Mouse (Mus musculus) spleen, postnatal 10 days (tissue): ENCODE measurements around the gene Ehbp1.

Source experiments
- DNase-seq, 2 experiments: peaks; one replicate each; pipeline ENCODE4 v3.0.0; 2021 to 2022; ENCODE audit warnings: low spot score in 2 of 2

Ehbp1 gene

DNA sequence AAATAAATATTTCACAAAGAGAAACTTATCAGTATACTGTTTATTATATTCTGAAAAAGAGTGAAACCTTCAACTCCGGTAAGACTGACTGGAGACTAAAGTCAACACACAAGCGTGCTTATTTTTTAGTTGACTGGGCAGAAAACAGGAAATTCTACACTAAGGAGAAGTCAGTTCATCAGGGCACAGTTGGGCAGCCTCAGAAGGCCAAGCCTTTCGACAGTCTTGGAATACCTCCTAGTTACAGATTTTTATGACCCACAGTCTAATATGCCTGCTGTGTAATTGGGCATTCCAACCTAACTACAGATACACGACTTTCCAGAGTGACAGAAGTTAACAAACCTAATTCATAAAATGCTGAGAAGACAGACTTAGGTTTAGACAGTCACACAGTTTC lies 145.3 kb downstream of the Ehbp1 start:
- no peak for DNase-seq

DNA sequence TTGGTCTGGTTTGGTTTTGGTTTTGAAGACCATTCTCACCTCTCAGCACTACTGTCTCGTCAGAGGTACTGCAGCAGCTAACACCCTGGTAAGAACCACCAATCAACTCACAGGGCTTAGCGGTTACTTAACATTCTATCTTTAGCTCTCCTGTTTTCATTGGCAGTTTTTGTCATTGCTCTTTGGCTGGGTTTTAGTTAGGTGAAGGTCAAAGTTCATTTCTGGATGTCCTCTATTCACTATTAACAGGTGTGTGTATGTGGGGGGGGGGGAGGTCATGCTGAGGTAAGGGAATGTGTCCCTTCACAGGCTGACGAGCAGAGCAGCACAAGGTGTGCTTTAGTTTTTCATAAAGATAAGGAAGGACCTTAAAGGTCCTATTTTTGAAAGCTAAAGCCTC lies 147.5 kb downstream of the Ehbp1 start:
- DNase-seq = no peak

DNA sequence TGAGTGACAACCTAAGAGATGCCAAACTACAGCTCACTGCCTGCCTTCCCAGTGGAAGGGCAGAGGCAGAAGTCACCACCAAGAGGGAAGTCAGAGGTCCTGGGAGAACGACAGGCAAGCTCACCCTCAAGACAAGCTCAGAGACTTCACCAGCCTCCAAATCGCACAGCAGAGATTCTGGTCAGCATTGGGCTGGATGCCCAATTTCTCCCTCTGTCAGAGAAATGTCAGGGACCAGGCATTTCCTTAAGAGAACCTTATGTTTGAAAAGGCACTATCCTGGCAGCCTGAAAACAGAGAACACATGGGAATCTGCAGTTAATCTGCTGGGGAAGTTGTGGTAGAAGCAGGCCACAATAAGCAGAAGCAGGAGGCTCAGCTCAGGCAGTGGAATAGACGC lies 151.5 kb downstream of the Ehbp1 start:
- no peak for DNase-seq

DNA sequence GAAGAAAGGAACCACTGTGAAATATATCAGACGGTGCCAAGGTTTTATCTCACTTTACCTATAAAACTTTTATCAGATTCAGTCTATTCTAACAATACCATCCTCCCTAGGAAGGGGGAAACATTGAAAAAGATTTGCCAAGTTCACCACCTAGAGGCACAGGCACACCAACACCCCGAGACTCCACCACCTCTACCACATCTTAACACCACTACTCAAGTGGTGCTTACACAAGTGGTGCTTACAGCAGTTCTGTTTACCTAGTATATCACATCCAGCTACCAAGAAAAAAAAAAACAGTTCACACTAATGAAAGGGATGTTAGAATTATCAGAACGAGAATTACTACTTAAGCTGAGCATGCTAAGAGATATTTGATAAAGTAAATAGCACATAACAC lies 152.1 kb downstream of the Ehbp1 start:
- DNase-seq = no peak

DNA sequence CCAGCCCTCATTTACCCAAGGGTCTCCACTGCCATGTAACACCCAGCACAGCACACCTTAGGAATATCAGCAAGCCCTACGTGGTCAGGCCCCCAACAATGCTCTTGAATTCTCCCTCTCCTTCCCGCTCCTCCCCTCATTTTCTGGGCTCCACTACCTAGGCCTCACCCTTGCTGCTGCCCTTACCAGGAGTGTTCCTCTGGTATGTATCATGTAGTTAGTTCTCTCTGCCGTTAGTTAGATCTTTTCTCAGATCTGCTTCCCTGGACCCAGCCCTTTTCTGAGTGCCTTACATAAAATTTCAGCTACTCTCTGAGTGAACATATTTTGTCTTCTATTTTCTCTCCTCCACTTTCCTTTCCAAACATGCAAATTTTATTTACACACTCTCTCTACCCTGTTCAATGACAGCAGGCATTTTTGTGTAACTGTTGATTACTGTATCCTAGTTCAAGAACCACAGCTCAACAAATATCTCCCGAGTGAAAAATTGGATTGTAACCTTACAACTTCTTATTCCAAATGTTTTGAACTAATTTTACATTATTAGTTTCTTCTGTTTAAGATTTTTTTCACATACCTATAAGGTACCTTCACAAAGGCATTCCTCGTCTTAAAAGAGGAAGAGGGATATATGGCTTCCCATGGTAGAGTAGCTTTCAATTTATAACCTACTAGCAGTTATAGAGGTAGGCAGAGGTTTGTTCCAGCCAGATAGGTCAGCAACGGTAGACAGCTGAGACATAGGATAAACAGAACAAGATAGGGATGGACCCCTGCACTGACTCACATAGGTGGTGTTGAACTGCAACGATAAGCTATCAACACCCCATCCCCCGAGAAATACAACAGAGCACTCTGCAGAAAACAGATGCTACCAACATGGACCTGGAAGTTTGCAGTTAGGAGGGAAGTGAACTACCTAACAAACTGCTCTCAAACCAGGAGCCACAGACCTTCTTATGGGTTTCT lies 160.3 kb downstream of the Ehbp1 start:
- no peak for DNase-seq

DNA sequence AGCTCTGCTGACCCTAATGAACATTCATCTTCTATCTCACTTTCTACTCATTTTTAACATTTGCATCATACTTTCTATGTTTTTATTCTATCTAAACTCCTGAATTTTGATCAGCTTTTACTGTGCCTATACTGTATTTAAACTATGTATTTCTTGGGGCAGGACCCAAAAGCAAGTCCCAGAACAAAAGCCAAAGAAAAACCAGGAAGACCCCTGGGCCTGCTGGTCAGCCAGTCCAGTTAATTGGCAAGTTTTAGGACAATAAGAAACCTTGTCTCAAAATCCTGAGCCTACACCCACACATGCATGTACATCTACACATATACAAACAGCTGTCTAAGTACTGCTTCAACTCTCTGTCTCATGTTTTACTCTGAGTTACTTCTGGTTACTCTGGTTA lies 161.9 kb downstream of the Ehbp1 start:
- DNase-seq = no peak

DNA sequence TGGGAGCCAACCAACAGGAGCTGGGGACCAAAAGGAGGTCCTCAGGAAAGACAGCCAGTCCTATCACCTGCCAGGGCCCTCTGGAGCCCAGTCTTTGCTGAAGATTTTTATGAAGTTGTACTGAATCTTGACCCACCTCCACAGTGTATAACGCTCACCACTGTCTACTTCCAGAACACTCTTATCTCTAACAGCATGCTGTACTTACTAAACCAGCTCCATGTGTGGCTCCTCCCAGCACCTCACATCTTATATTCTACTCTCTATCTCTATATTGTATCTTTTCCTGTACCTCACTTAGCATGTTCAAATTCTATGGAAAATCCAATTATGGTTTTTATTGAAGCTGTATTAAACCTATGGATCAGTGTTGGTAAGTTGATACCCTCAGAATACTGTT lies 163.5 kb downstream of the Ehbp1 start:
- no peak for DNase-seq

DNA sequence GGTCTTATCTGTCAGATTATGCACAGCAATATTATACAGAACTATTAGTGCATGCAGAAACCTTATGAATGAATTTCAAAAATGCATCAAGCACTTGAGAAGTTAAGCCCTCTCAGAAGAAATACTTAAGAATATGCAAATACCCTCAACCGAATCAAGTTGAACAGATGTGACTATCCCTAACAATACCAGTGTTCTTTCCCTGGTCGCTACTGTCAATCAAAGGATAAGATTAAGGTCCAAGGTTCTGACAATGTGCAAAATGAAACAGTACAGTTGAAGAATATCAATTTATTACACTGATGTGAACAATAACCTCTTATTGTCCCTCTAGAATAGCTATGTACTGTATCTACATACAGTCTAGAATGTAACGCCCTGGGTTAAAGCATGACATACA lies 167.8 kb downstream of the Ehbp1 start:
- no peak for DNase-seq

DNA sequence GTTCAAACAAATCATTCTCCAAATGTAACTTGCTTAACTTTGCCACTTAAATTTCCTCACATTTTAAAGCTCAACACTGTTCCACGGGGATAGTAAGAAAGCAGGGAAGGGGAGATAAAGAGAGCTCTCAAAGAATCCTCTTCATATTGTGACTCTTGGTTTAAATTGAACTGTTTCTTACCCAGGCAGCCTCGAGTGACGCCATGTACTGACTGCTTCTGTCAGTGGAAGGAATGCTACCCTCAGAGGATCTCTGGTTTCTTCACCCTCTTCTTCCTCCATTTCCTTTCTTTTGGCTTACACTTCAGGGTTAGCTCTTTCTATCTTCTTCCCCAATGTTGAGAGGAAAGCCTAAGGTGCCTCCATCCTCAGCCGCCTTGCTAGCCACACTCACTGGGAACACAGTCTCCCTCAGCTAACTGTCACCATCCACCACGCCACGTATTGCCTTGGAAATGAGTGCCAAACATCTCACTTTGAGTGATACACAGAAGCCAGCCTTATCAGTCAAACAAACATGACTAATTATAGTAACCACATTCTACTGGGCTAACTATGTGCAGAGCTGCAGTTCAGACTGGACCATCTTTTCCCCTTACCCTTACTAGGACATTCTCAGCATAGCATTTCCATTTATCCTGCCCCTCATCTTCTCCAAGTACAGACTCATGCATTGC lies 171.0 kb downstream of the Ehbp1 start:
- DNase-seq = no peak

DNA sequence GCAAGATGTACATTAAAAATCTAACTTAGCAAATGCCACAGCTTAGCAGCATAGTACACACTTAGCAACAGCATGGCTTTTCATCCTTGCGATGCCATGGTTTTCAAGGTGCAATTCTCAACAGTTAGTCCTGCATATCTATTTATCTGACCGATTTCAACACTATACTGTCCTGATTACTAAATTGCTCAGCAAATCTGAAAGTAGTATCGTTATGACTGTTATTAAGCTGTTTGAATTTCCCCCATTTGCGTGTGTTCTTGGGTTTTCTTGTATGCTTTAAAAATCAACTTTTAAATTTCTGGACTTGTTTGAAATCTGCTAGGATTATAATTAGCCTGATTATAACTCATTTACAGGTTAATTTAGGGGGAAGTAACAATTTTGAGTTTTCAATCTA lies 184.2 kb downstream of the Ehbp1 start:
- DNase-seq = no peak

DNA sequence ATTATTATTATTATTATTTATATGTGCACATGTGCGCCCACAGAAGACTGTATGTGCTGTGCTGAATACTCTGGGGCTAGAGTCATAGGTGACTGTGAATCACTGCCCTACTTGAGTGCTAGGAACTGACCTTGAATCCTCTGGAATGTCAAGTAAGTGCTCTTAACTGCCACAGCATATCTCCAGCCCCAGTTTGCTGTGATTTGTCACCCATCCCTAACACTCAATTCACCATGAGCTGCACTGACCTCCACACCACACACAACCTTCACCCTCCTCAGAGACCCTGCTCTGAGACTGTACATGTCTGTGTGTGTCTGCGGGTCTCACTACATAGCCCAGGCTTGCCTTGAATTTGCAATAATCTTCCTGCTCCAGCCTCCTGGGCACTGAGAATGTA lies 185.9 kb downstream of the Ehbp1 start:
- no peak for DNase-seq

DNA sequence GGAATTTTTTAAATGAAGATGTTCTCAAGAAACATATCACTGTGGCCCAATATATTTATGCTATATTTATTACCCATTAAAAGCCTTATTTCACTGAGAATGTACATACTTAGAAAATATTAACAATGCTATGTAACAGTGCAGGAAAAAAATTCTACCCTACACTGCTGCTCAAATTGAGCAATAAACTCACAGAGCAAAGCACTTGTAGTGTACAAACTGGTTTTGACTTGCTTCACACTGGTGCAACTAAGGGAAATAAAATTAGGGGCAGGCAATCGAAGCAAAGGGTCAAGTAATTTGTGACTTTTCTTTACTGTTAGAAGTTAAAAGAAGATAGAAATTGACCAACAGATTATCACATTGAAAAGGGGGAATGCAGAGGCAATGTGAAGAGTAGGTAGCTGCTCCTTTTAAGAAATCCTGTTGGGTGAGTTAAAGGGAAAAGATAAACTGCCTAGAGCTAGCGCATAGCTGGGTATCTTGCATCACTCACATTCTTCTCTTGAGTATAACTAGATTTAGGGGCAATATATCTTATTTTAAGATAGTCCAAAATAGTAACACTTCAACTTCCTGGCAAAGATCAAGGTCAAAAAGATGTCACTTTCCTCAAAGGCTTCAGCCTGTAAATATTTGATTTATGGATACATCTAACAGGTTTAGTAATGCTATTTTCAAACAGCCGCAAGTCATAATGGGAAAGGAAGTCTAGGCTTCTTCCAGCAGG lies 186.6 kb downstream of the Ehbp1 start:
- DNase-seq = no peak

DNA sequence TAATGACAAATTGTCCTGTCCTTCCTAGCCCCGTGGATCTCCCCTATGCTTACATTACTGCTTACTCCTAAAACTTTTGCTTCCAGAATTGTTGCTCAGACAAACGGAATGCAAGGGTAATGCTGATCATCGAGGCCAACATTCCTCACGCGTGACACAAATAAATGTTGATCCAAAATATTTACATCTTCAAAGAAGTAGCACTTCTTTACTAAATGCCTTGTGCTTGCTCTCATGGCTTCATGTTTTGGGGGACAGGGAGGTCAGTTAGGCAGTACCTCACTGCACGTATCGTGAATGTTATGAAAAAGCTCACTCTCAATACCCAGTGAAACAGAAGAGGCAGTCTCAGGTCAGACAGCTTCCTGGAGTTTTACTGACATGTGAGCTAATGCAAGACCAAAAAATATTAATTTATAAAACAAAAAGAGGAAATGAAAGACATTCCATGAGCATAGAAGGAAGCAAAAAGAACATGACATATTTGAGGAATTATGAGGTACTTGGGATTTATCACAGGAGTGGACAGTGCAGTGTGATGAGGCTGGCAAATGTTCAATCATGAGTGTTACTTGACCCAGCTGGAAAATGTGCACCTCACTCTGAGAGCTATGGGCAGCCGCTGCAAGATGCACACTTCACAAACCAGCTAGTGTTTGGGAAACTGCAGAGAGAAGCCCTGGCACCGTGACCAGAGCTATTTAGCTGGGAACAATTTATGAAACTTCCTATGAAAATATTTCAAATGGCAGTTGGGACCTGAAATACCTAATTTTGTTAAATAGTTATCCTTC lies 187.4 kb downstream of the Ehbp1 start:
- no peak for DNase-seq

DNA sequence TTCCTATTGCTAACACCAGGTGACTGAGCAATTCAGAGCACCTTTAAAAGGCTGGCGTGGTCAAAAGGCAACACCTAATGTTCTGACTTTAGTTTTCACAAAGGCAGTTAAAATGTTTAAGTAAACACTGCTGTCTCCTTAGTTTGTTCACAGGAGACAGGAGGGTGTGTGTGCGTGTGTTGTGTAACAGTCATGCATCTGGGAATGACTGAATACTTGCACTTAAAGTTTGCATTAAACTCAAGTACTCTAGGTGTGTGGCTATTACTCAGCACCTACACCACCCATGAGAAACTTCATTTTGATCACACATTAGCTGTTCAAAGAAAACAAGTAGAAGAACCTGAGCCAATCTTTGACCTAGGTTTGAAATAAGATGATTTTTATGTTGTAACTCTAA lies 201.4 kb downstream of the Ehbp1 start:
- no peak for DNase-seq

DNA sequence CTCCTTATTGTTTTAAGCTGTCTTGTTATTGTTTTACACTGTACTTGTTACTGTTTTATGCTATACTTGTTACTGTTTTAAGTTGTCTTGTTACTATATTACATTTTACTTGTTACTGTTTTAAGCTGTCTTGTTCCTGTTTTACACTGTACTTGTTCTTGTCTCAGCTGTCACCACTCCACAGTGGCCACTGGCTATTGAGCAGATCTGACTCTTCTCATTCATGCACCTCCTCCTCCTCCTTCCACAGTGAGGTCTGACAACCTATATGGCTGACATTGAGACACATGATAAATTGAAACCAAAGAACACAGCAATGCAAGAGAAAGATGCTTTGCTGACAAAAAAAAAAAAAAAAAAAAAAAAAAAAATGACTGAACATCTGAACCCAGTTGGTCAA lies 203.6 kb downstream of the Ehbp1 start:
- no peak for DNase-seq

DNA sequence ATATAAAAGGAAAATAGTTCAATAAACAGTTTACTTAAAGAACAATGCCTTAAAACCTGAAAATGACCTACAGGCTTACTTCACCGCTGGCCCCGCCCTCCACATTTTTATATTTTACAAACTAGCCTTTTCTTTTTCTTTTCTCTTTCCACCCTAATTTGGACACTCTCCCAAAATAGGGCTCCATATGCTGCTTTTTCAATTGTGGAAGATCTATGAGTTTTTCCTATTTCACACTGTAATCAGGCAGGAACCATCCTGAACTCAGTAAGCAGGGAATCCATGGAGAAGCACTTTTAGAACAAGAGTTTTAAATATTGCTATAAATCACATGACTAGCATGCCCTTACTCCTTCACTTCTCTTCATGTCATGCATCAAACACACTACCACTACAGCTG lies 216.9 kb downstream of the Ehbp1 start:
- no peak for DNase-seq

DNA sequence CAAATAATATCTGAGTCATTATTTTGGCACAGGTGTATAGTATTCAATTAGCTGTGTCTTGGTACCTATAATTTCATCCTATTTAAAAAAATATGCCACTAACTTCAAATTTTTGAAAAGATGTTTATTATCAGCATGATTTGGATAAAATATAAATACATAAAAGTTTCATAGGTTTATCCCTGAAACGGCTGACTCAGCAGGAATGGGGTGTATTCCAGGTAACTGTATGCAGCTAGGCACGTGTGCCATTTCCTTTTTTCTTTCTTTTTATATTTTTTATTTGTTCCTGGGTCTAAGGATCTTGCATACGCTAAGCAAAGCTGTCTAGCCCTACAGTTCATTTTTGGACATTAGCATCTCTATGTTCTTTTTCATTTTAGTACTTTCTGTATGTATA lies 223.2 kb downstream of the Ehbp1 start:
- no peak for DNase-seq

DNA sequence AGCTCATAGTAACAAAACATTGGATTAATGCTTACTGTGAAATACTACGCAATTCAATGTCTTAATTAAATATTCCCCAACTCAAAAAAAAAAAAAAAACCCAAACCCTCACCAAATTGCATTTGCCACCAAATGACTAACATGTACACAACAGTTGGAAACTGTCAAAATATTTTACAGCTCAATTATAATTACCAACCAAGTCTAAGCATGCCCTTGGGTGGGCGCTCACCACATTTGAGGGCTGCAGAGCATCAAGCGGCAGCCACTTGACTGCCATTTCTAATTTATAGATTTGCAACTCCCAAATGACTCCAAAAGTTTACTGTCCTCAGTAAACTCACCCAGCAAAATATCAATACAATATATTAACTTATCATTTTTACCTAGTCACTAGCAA lies 229.9 kb downstream of the Ehbp1 start:
- no peak for DNase-seq

DNA sequence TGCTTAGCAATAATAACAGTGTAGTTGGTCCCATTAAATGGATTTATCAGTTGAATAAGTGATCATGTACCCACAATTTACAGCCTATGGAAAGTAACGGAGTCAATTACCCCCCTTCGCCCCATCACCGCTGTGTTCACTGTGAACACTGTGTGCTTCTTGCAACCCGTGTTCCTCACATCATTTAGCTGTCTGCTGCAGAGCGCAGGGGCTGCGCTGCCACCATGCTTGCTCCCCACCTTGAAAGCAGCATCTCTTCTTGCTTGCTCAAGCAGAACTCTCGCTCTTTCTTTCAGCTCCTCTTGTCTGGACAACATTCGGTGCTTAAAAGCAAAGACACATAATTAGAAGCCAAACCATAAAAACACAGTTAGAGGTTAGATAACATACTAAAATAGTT lies 252.7 kb downstream of the Ehbp1 start:
- DNase-seq = no peak

DNA sequence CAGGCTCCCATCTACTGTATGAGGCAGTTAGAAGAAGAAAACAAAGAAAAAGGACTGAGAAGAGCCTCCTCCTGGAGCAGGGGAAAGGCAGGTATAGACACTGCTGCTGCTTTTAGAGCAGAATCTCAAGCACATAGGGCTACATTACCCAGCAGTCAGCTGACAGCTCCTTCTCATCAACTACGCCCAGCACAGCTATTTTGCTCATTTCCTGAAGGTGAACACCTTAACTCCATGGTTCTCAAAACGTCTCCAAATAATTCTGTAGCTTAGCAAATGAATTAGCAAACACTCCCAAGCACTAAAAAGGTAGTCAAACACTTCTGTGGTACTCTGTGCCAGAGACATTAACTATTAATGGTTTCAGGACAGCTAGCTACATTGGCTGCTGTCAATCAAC lies 278.7 kb downstream of the Ehbp1 start:
- no peak for DNase-seq

DNA sequence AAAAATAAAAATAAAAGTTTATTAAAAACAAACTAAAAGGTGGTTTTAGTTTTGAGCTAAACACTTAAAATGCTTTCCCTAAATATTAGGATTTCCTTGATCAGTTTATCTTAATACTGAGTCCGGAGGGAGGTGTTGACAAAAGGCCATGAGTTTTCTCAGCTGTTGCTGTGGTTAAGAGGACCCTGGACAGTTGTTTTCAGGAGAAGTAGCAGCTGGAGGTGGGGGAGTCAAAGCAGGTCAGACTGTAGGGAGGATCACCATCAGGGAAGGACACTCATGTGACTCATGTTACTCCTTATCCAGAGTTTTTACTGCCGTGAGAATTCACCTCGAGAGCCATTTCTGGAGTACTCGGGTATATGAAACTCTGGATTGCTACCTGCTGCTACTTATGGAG lies 280.4 kb downstream of the Ehbp1 start:
- DNase-seq = no peak

DNA sequence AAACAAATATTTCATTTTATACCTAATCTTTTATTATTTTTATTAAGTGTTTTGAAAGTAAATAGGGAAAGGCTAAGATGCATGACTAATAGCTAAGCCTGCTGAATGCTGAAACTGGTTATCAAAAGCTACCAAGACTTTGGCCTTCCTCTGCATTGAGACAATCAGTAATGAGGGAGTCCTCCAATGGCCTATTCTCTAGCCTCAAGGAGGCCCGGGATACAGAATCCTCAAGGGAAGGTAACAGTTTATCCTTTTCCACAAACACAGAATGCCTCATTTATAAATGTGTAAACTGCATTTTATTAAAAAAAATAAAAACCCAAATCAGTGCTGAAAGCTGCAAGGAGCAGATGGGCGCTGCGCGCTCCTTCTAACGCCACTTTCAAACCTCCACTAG lies 284.6 kb downstream of the Ehbp1 start:
- DNase-seq = no peak
